Mouse (Mus musculus): Measurements from ENCODE around the gene Notch3.

GRCm38 (mm10) chr17:32113255-32113522 is 53.5 kb downstream of the Notch3 start:
- no peak for TF ChIP-seq POLR2A (IDR thresholded peaks at IDR 0.05; ENCODE audit: borderline replicate concordance, low read depth, low read length)
- no peak for TF ChIP-seq CTCF (IDR thresholded peaks at IDR 0.05; ENCODE audit: low read depth, low read length)

Measured in bone marrow macrophage, adult 2 months (primary cell).